Mouse (Mus musculus): ENCODE data around the gene Kcnmb2. TPM values are rescaled to one million over a fixed set of nuclear protein-coding genes. Genes with fewer than 3 reads are reported as not detected.

Gene Kcnmb2
- polyA plus RNA-seq, 1 experiment: not detected

- 2% methylated on average over 3 of the region's 3 CpGs for WGBS
- TF ChIP-seq CTCF (IDR thresholded peaks at IDR 0.05; ENCODE audit: control insufficient read depth, insufficient read depth, low read length) (no peak), POLR2A (IDR thresholded peaks at IDR 0.05; ENCODE audit: borderline replicate concordance, control insufficient read depth, low read depth, low read length) (no peak)
- Histone ChIP-seq H3K4me3 (replicated peaks; ENCODE audit: control insufficient read depth, low read depth, low read length) (no peak overlapping the region), H3K27ac (ENCODE audit: control insufficient read depth, insufficient read depth, low read depth, low read length, poor library complexity) (no peak overlapping the region), H3K4me1 (ENCODE audit: control insufficient read depth, insufficient read depth, low read length) (no peaks in the 10 kb centered on the region)
Observed at GRCm38 (mm10) chr3:32063312-32063711, 161.0 kb downstream of the Kcnmb2 start.

GRCm38 (mm10) chr3:32067004-32067935 is 165.0 kb downstream of the Kcnmb2 start:
- Histone ChIP-seq H3K4me1 (ENCODE audit: control insufficient read depth, insufficient read depth, low read length) (no peaks in the 10 kb centered on the region), H3K27ac (ENCODE audit: control insufficient read depth, insufficient read depth, low read depth, low read length, poor library complexity) (no peak overlapping the region), H3K4me3 (replicated peaks; ENCODE audit: control insufficient read depth, low read depth, low read length) (no peak overlapping the region)
- 66% methylated on average over 9 of the region's 9 CpGs for WGBS
- TF ChIP-seq CTCF (IDR thresholded peaks at IDR 0.05; ENCODE audit: control insufficient read depth, insufficient read depth, low read length): no peak
- TF ChIP-seq POLR2A (IDR thresholded peaks at IDR 0.05; ENCODE audit: borderline replicate concordance, control insufficient read depth, low read depth, low read length): no peak

- Histone ChIP-seq H3K4me1 (ENCODE audit: control insufficient read depth, insufficient read depth, low read length) (no peaks in the 10 kb centered on the region), H3K4me3 (replicated peaks; ENCODE audit: control insufficient read depth, low read depth, low read length) (no peak overlapping the region), H3K27ac (ENCODE audit: control insufficient read depth, insufficient read depth, low read depth, low read length, poor library complexity) (no peak overlapping the region)
- WGBS: 59% methylated on average over 8 of the region's 8 CpGs
- TF ChIP-seq CTCF (IDR thresholded peaks at IDR 0.05; ENCODE audit: control insufficient read depth, insufficient read depth, low read length): no peak
- TF ChIP-seq POLR2A (IDR thresholded peaks at IDR 0.05; ENCODE audit: borderline replicate concordance, control insufficient read depth, low read depth, low read length): no peak
Observed at GRCm38 (mm10) chr3:32073881-32074280, 171.6 kb downstream of the Kcnmb2 start.

- 74% methylated on average over 1 of the region's 1 CpGs for WGBS
- no peak for TF ChIP-seq POLR2A (IDR thresholded peaks at IDR 0.05; ENCODE audit: borderline replicate concordance, control insufficient read depth, low read depth, low read length)
- no peak for TF ChIP-seq CTCF (IDR thresholded peaks at IDR 0.05; ENCODE audit: control insufficient read depth, insufficient read depth, low read length)
- no peak overlapping the region for H3K27ac ChIP-seq (ENCODE audit: control insufficient read depth, insufficient read depth, low read depth, low read length, poor library complexity)
- no peak overlapping the region for H3K4me3 ChIP-seq (replicated peaks; ENCODE audit: control insufficient read depth, low read depth, low read length)
- no peaks in the 10 kb centered on the region for H3K4me1 ChIP-seq (ENCODE audit: control insufficient read depth, insufficient read depth, low read length)
Observed at GRCm38 (mm10) chr3:32088762-32089161, 186.5 kb downstream of the Kcnmb2 start.

GRCm38 (mm10) chr3:32101391-32101790 is 199.1 kb downstream of the Kcnmb2 start:
- 79% methylated on average over 10 of the region's 10 CpGs for WGBS
- Histone ChIP-seq H3K27ac (ENCODE audit: control insufficient read depth, insufficient read depth, low read depth, low read length, poor library complexity) (no peak overlapping the region), H3K4me1 (ENCODE audit: control insufficient read depth, insufficient read depth, low read length) (no peaks in the 10 kb centered on the region), H3K4me3 (replicated peaks; ENCODE audit: control insufficient read depth, low read depth, low read length) (no peak overlapping the region)
- TF ChIP-seq CTCF (IDR thresholded peaks at IDR 0.05; ENCODE audit: control insufficient read depth, insufficient read depth, low read length) (no peak), POLR2A (IDR thresholded peaks at IDR 0.05; ENCODE audit: borderline replicate concordance, control insufficient read depth, low read depth, low read length) (no peak)

GRCm38 (mm10) chr3:32119851-32120250 is 217.5 kb downstream of the Kcnmb2 start:
- TF ChIP-seq CTCF (IDR thresholded peaks at IDR 0.05; ENCODE audit: control insufficient read depth, insufficient read depth, low read length) (no peak), POLR2A (IDR thresholded peaks at IDR 0.05; ENCODE audit: borderline replicate concordance, control insufficient read depth, low read depth, low read length) (no peak)
- WGBS: 76% methylated on average over 5 of the region's 5 CpGs
- Histone ChIP-seq H3K4me1 (ENCODE audit: control insufficient read depth, insufficient read depth, low read length) (no peaks in the 10 kb centered on the region), H3K27ac (ENCODE audit: control insufficient read depth, insufficient read depth, low read depth, low read length, poor library complexity) (no peak overlapping the region), H3K4me3 (replicated peaks; ENCODE audit: control insufficient read depth, low read depth, low read length) (no peak overlapping the region)

- no peak overlapping the region for H3K4me3 ChIP-seq (replicated peaks; ENCODE audit: control insufficient read depth, low read depth, low read length)
- H3K27ac ChIP-seq (ENCODE audit: control insufficient read depth, insufficient read depth, low read depth, low read length, poor library complexity): no peak overlapping the region
- TF ChIP-seq CTCF (IDR thresholded peaks at IDR 0.05; ENCODE audit: control insufficient read depth, insufficient read depth, low read length): no peak
- TF ChIP-seq POLR2A (IDR thresholded peaks at IDR 0.05; ENCODE audit: borderline replicate concordance, control insufficient read depth, low read depth, low read length): no peak
- no peaks in the 10 kb centered on the region for H3K4me1 ChIP-seq (ENCODE audit: control insufficient read depth, insufficient read depth, low read length)
- 36% methylated on average over 3 of the region's 3 CpGs for WGBS
Observed at GRCm38 (mm10) chr3:32121731-32122130, 219.4 kb downstream of the Kcnmb2 start.

GRCm38 (mm10) chr3:32125431-32125830 is 223.1 kb downstream of the Kcnmb2 start:
- no peak overlapping the region for H3K4me3 ChIP-seq (replicated peaks; ENCODE audit: control insufficient read depth, low read depth, low read length)
- H3K27ac ChIP-seq (ENCODE audit: control insufficient read depth, insufficient read depth, low read depth, low read length, poor library complexity): no peak overlapping the region
- 73% methylated on average over 4 of the region's 4 CpGs for WGBS
- no peak for TF ChIP-seq POLR2A (IDR thresholded peaks at IDR 0.05; ENCODE audit: borderline replicate concordance, control insufficient read depth, low read depth, low read length)
- TF ChIP-seq CTCF (IDR thresholded peaks at IDR 0.05; ENCODE audit: control insufficient read depth, insufficient read depth, low read length): no peak
- no peaks in the 10 kb centered on the region for H3K4me1 ChIP-seq (ENCODE audit: control insufficient read depth, insufficient read depth, low read length)
